Mouse (Mus musculus): ENCODE measurements around the gene Gjc3. TPM values are rescaled to one million over a fixed set of nuclear protein-coding genes. Genes with fewer than 3 reads are reported as not detected.
A peak's percentile ranks its signal among the peaks of the same experiment; 100 is the strongest.

Gene Gjc3
- total and polyA plus RNA-seq, 2 experiments from 2014 or later = 1.5 to 3.8 TPM

GRCm38 (mm10) chr5:137956404-137956803 is 6.5 kb downstream of the Gjc3 start:
- H3K36me3 ChIP-seq (ENCODE audit: insufficient read depth, low read length) = no peaks in the 10 kb centered on the region
- H3K4me1 ChIP-seq (ENCODE audit: insufficient read depth, low read length) = no peaks in the 10 kb centered on the region
- no peak for ATAC-seq (ENCODE audit: low FRiP score)
- no peak overlapping the region for H3K4me3 ChIP-seq (ENCODE audit: low read depth, low read length)
- H3K9ac ChIP-seq (replicated peaks; ENCODE audit: low read length, poor library complexity, severe bottlenecking) = no peak overlapping the region
- TF ChIP-seq CTCF (IDR thresholded peaks at IDR 0.05) = no peak
- 87% methylated on average over 3 of the region's 3 CpGs for WGBS
- H3K27me3 ChIP-seq (ENCODE audit: insufficient read depth, low read length) = no peaks in the 10 kb centered on the region
- no peaks in the 10 kb centered on the region for H3K9me3 ChIP-seq (ENCODE audit: low read length)
- H3K27ac ChIP-seq (ENCODE audit: low read depth, low read length) = no peak overlapping the region
- DNase-seq (ENCODE audit: low spot score) = no peak
- no peak overlapping the region for H3K4me2 ChIP-seq (ENCODE audit: low read depth, low read length, poor library complexity, severe bottlenecking)

- DNase-seq (ENCODE audit: low spot score) = peak; percentile 5
Measured at GRCm38 (mm10) chr5:137951218-137951617, 11.7 kb downstream of the Gjc3 start.

GRCm38 (mm10) chr5:137947303-137947702 is 15.6 kb downstream of the Gjc3 start:
- no peaks in the 10 kb centered on the region for H3K36me3 ChIP-seq (ENCODE audit: insufficient read depth, low read length)
- H3K27me3 ChIP-seq (ENCODE audit: insufficient read depth, low read length) = no peaks in the 10 kb centered on the region
- no peak overlapping the region for H3K27ac ChIP-seq (ENCODE audit: low read depth, low read length)
- ATAC-seq (ENCODE audit: low FRiP score) = no peak
- no peak for DNase-seq (ENCODE audit: low spot score)
- no peak for TF ChIP-seq CTCF (IDR thresholded peaks at IDR 0.05)
- no peak overlapping the region for H3K9ac ChIP-seq (replicated peaks; ENCODE audit: low read length, poor library complexity, severe bottlenecking)
- no peak overlapping the region for H3K4me2 ChIP-seq (ENCODE audit: low read depth, low read length, poor library complexity, severe bottlenecking)
- H3K4me3 ChIP-seq (ENCODE audit: low read depth, low read length) = no peak overlapping the region
- H3K9me3 ChIP-seq (ENCODE audit: low read length) = no peaks in the 10 kb centered on the region
- H3K4me1 ChIP-seq (ENCODE audit: insufficient read depth, low read length) = no peaks in the 10 kb centered on the region

More at GRCm38 (mm10) chr5:137951218-137951617, 11.7 kb downstream of the Gjc3 start:
- H3K36me3 ChIP-seq (ENCODE audit: insufficient read depth, low read length) = no peaks in the 10 kb centered on the region
- H3K4me1 ChIP-seq (ENCODE audit: insufficient read depth, low read length) = no peaks in the 10 kb centered on the region
- 37% methylated on average over 6 of the region's 6 CpGs for WGBS
- no peak for ATAC-seq (ENCODE audit: low FRiP score)
- no peaks in the 10 kb centered on the region for H3K9me3 ChIP-seq (ENCODE audit: low read length)
- peak; percentile 42 for TF ChIP-seq CTCF (IDR thresholded peaks at IDR 0.05)
- H3K9ac ChIP-seq (replicated peaks; ENCODE audit: low read length, poor library complexity, severe bottlenecking) = no peak overlapping the region
- no peak overlapping the region for H3K27ac ChIP-seq (ENCODE audit: low read depth, low read length)
- H3K27me3 ChIP-seq (ENCODE audit: insufficient read depth, low read length) = no peaks in the 10 kb centered on the region
- H3K4me3 ChIP-seq (ENCODE audit: low read depth, low read length) = no peak overlapping the region
- no peak overlapping the region for H3K4me2 ChIP-seq (ENCODE audit: low read depth, low read length, poor library complexity, severe bottlenecking)

GRCm38 (mm10) chr5:137943133-137943532 is 19.8 kb downstream of the Gjc3 start:
- H3K4me1 ChIP-seq (ENCODE audit: insufficient read depth, low read length) = no peaks in the 10 kb centered on the region
- no peaks in the 10 kb centered on the region for H3K27me3 ChIP-seq (ENCODE audit: insufficient read depth, low read length)
- ATAC-seq (ENCODE audit: low FRiP score) = no peak
- no peak overlapping the region for H3K9ac ChIP-seq (replicated peaks; ENCODE audit: low read length, poor library complexity, severe bottlenecking)
- H3K4me2 ChIP-seq (ENCODE audit: low read depth, low read length, poor library complexity, severe bottlenecking) = no peak overlapping the region
- H3K4me3 ChIP-seq (ENCODE audit: low read depth, low read length) = no peak overlapping the region
- no peak for TF ChIP-seq CTCF (IDR thresholded peaks at IDR 0.05)
- no peak for DNase-seq (ENCODE audit: low spot score)
- no peaks in the 10 kb centered on the region for H3K9me3 ChIP-seq (ENCODE audit: low read length)
- 94% methylated on average over 1 of the region's 1 CpGs for WGBS
- H3K27ac ChIP-seq (ENCODE audit: low read depth, low read length) = no peak overlapping the region
- no peaks in the 10 kb centered on the region for H3K36me3 ChIP-seq (ENCODE audit: insufficient read depth, low read length)

- ATAC-seq (ENCODE audit: low FRiP score) (no peak), DNase-seq (ENCODE audit: low spot score) (no peak)
- no peak for TF ChIP-seq CTCF (IDR thresholded peaks at IDR 0.05)
- no peak overlapping the region for H3K9ac ChIP-seq (replicated peaks; ENCODE audit: low read length, poor library complexity, severe bottlenecking)
- H3K4me3 ChIP-seq (ENCODE audit: low read depth, low read length) = no peak overlapping the region
- H3K27me3 ChIP-seq (ENCODE audit: insufficient read depth, low read length) = no peaks in the 10 kb centered on the region
- WGBS = 82% methylated on average over 4 of the region's 4 CpGs
- H3K9me3 ChIP-seq (ENCODE audit: low read length) = no peaks in the 10 kb centered on the region
- H3K36me3 ChIP-seq (ENCODE audit: insufficient read depth, low read length) = no peaks in the 10 kb centered on the region
- no peak overlapping the region for H3K27ac ChIP-seq (ENCODE audit: low read depth, low read length)
- no peaks in the 10 kb centered on the region for H3K4me1 ChIP-seq (ENCODE audit: insufficient read depth, low read length)
- H3K4me2 ChIP-seq (ENCODE audit: low read depth, low read length, poor library complexity, severe bottlenecking) = no peak overlapping the region
Measured at GRCm38 (mm10) chr5:137940948-137941347, 21.9 kb downstream of the Gjc3 start.

- Histone ChIP-seq H3K36me3 (ENCODE audit: insufficient read depth, low read length) (no peaks in the 10 kb centered on the region), H3K4me2 (ENCODE audit: low read depth, low read length, poor library complexity, severe bottlenecking) (no peak overlapping the region), H3K27ac (ENCODE audit: low read depth, low read length) (no peak overlapping the region), H3K9me3 (ENCODE audit: low read length) (no peaks in the 10 kb centered on the region), H3K9ac (replicated peaks; ENCODE audit: low read length, poor library complexity, severe bottlenecking) (no peak overlapping the region), H3K4me3 (ENCODE audit: low read depth, low read length) (no peak overlapping the region), H3K4me1 (ENCODE audit: insufficient read depth, low read length) (no peaks in the 10 kb centered on the region), H3K27me3 (ENCODE audit: insufficient read depth, low read length) (no peaks in the 10 kb centered on the region)
- ATAC-seq (ENCODE audit: low FRiP score) = no peak
- DNase-seq (ENCODE audit: low spot score) = no peak
- 69% methylated on average over 4 of the region's 4 CpGs for WGBS
- TF ChIP-seq CTCF (IDR thresholded peaks at IDR 0.05) = 0 out of 2 replicates have a peak, but pooled peaks have one; percentile 6
Measured at GRCm38 (mm10) chr5:137937238-137937637, 25.7 kb downstream of the Gjc3 start.
